ENCODE assay signal across 21 mouse cellular contexts in the genomic region with DNA sequence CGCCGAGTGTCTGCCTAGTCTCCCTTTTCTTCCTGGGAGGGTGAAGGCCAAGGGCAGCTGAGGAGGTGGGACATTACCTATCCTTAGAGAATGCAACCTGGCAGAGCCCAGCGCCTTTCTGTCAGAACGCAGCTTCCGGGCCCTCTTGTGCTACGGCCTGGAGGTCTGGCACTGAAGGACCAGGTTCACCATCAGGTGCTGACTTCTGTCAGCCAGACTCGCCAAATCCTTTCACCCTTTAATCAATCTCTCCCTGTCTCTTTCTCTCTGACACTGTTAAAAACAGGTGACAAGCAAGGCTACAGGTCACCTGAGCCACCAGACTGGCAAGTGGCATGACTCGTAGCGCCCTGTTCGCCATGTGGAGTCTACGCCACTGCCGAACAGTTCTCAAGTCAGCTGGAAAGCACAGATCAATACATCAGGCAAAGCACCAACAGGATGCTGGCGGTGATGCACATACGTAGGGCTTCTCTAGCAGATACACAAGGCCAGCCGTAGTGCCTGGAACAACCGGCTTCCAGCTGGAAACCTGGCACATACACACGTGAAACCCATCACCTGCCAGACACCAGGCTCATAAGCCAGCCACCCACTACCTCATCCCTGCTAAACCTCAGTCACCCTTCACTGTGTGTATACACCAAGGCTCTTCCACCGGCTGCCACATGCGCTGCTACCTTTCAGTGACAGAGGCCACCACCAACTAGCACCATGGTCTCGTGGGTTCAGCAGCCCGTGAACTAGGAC.
"Had no signal": no experiment of that assay in that cellular context is flagged by ENCODE, and none has a peak within 500 bp of the region (broad histone marks: within the 10 kb centered on the region; RNA-seq: fewer than 3 reads in every experiment).

No protein-coding gene starts in this region.

- H3K9me3 ChIP-seq: limb, embryonic 10.5 days; limb, embryonic 13.5 days; liver, embryonic 13.5 days; megakaryocyte, embryonic 14.5 days; midbrain, embryonic 10.5 days; neural tube, embryonic 12.5 days; neural tube, embryonic 15.5 days had no signal

- H3K4me3 ChIP-seq: limb, embryonic 10.5 days; limb, embryonic 13.5 days; liver, embryonic 13.5 days; megakaryocyte, embryonic 14.5 days; midbrain, embryonic 10.5 days; neural tube, embryonic 12.5 days; neural tube, embryonic 15.5 days had no signal

- H3K27me3 ChIP-seq: limb, embryonic 13.5 days; liver, embryonic 13.5 days; megakaryocyte, embryonic 14.5 days; neural tube, embryonic 12.5 days; neural tube, embryonic 15.5 days had no signal

- ATAC-seq: liver, postnatal 0 days; lung, postnatal 0 days had no signal

- DNase-seq: kidney, adult 9 months; kidney, postnatal 14 days; kidney, postnatal 4 days; liver; liver, embryonic 13.5 days; liver, postnatal 0 days; lung, embryonic 14.5 days; midbrain, embryonic 14.5 days; right cerebral cortex, adult 18-20 months; right cerebral cortex, postnatal 14 days; right cerebral cortex, postnatal 4 days; thymus, adult 18-20 months; thymus, postnatal 36 days had no signal

- H3K9ac ChIP-seq: limb, embryonic 13.5 days; liver, embryonic 13.5 days; liver, postnatal 0 days; lung, embryonic 14.5 days; neural tube, embryonic 12.5 days; neural tube, embryonic 15.5 days had no signal

- H3K27ac ChIP-seq: limb, embryonic 10.5 days; limb, embryonic 13.5 days; liver, embryonic 13.5 days; midbrain, embryonic 10.5 days; neural tube, embryonic 12.5 days; neural tube, embryonic 15.5 days; stomach, postnatal 0 days had no signal

- H3K4me2 ChIP-seq: limb, embryonic 13.5 days; liver, embryonic 13.5 days; lung, embryonic 14.5 days; neural tube, embryonic 12.5 days; neural tube, embryonic 15.5 days had no signal
